Mouse (Mus musculus): Measurements from ENCODE around the gene Prmt3. TPM values are rescaled to one million over a fixed set of nuclear protein-coding genes. Genes with fewer than 3 reads are reported as not detected.

Prmt3 gene
- polyA plus RNA-seq, 1 experiment from 2014 or later: 43.8 TPM

GRCm38 (mm10) chr7:49807846-49808622 is 29.9 kb downstream of the Prmt3 start:
- no peak for ATAC-seq (ENCODE audit: low read depth)
- WGBS: 89% methylated on average over 17 of the region's 17 CpGs
- Histone ChIP-seq H3K4me3 (ENCODE audit: low read length) (no peak overlapping the region), H3K27ac (ENCODE audit: low read length) (no peak overlapping the region), H3K4me2 (ENCODE audit: low read depth, low read length) (no peak overlapping the region), H3K4me1 (replicated peaks; ENCODE audit: control insufficient read depth, insufficient read depth, low read length) (no peaks in the 10 kb centered on the region), H3K36me3 (ENCODE audit: control insufficient read depth, insufficient read depth, low read length) (peaks cover 5% of the 10 kb centered on the region), H3K9me3 (ENCODE audit: control insufficient read depth, low read length) (no peaks in the 10 kb centered on the region), H3K27me3 (ENCODE audit: control insufficient read depth, insufficient read depth, low read depth, low read length) (no peaks in the 10 kb centered on the region), H3K9ac (ENCODE audit: low read length) (no peak overlapping the region)

DNA sequence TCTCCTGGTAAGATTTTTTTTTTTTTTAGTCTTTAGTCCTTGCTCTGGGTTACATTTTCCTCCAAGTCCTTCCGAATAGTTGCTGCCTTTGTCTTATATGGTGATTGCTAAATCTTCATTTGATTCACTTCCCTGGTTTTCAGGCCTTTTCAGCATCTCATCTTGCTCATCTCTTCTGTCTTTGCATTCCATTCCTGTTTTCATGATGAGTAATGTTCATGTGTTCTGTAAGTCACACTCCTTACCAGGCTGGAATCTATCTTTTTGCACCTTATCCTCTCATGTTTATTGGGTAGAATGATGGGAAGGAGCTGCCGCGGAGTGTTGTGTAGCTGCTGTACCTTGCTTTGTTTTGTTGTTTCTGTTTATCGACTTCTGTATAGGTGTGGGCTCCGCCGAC is 31.0 kb downstream of the Prmt3 start:
- H3K27ac ChIP-seq (ENCODE audit: low read length): no peak overlapping the region
- no peaks in the 10 kb centered on the region for H3K9me3 ChIP-seq (ENCODE audit: control insufficient read depth, low read length)
- no peak overlapping the region for H3K4me2 ChIP-seq (ENCODE audit: low read depth, low read length)
- WGBS: 81% methylated on average over 6 of the region's 6 CpGs
- no peaks in the 10 kb centered on the region for H3K4me1 ChIP-seq (replicated peaks; ENCODE audit: control insufficient read depth, insufficient read depth, low read length)
- H3K9ac ChIP-seq (ENCODE audit: low read length): no peak overlapping the region
- H3K27me3 ChIP-seq (ENCODE audit: control insufficient read depth, insufficient read depth, low read depth, low read length): no peaks in the 10 kb centered on the region
- peaks cover 4% of the 10 kb centered on the region for H3K36me3 ChIP-seq (ENCODE audit: control insufficient read depth, insufficient read depth, low read length)
- no peak overlapping the region for H3K4me3 ChIP-seq (ENCODE audit: low read length)
- no peak for ATAC-seq (ENCODE audit: low read depth)

- Histone ChIP-seq H3K27me3 (ENCODE audit: control insufficient read depth, insufficient read depth, low read depth, low read length) (no peaks in the 10 kb centered on the region), H3K4me3 (ENCODE audit: low read length) (no peak overlapping the region), H3K36me3 (ENCODE audit: control insufficient read depth, insufficient read depth, low read length) (peaks cover 4% of the 10 kb centered on the region), H3K9ac (ENCODE audit: low read length) (no peak overlapping the region), H3K4me1 (replicated peaks; ENCODE audit: control insufficient read depth, insufficient read depth, low read length) (no peaks in the 10 kb centered on the region), H3K9me3 (ENCODE audit: control insufficient read depth, low read length) (no peaks in the 10 kb centered on the region), H3K27ac (ENCODE audit: low read length) (no peak overlapping the region), H3K4me2 (ENCODE audit: low read depth, low read length) (no peak overlapping the region)
- 51% methylated on average over 3 of the region's 3 CpGs for WGBS
- no peak for ATAC-seq (ENCODE audit: low read depth)
Observed at GRCm38 (mm10) chr7:49809562-49809961, 31.4 kb downstream of the Prmt3 start.

GRCm38 (mm10) chr7:49811346-49811745 is 33.2 kb downstream of the Prmt3 start:
- H3K9me3 ChIP-seq (ENCODE audit: control insufficient read depth, low read length): no peaks in the 10 kb centered on the region
- H3K27me3 ChIP-seq (ENCODE audit: control insufficient read depth, insufficient read depth, low read depth, low read length): no peaks in the 10 kb centered on the region
- no peak overlapping the region for H3K4me3 ChIP-seq (ENCODE audit: low read length)
- H3K36me3 ChIP-seq (ENCODE audit: control insufficient read depth, insufficient read depth, low read length): peaks cover 4% of the 10 kb centered on the region
- no peaks in the 10 kb centered on the region for H3K4me1 ChIP-seq (replicated peaks; ENCODE audit: control insufficient read depth, insufficient read depth, low read length)
- H3K4me2 ChIP-seq (ENCODE audit: low read depth, low read length): no peak overlapping the region
- H3K27ac ChIP-seq (ENCODE audit: low read length): no peak overlapping the region
- 46% methylated on average over 4 of the region's 4 CpGs for WGBS
- no peak for ATAC-seq (ENCODE audit: low read depth)
- no peak overlapping the region for H3K9ac ChIP-seq (ENCODE audit: low read length)

- ATAC-seq (ENCODE audit: low read depth): no peak
- no peak overlapping the region for H3K4me2 ChIP-seq (ENCODE audit: low read depth, low read length)
- WGBS: 65% methylated on average over 4 of the region's 4 CpGs
- no peak overlapping the region for H3K27ac ChIP-seq (ENCODE audit: low read length)
- H3K4me1 ChIP-seq (replicated peaks; ENCODE audit: control insufficient read depth, insufficient read depth, low read length): no peaks in the 10 kb centered on the region
- H3K4me3 ChIP-seq (ENCODE audit: low read length): no peak overlapping the region
- no peaks in the 10 kb centered on the region for H3K27me3 ChIP-seq (ENCODE audit: control insufficient read depth, insufficient read depth, low read depth, low read length)
- no peaks in the 10 kb centered on the region for H3K9me3 ChIP-seq (ENCODE audit: control insufficient read depth, low read length)
- H3K36me3 ChIP-seq (ENCODE audit: control insufficient read depth, insufficient read depth, low read length): 0 out of 2 replicates have a peak, but pooled peaks cover 3% of the 10 kb centered on the region
- H3K9ac ChIP-seq (ENCODE audit: low read length): no peak overlapping the region
Observed at GRCm38 (mm10) chr7:49819393-49819792, 41.2 kb downstream of the Prmt3 start.

- Histone ChIP-seq H3K4me1 (replicated peaks; ENCODE audit: control insufficient read depth, insufficient read depth, low read length) (no peaks in the 10 kb centered on the region), H3K4me3 (ENCODE audit: low read length) (no peak overlapping the region), H3K27ac (ENCODE audit: low read length) (no peak overlapping the region), H3K9ac (ENCODE audit: low read length) (no peak overlapping the region), H3K36me3 (ENCODE audit: control insufficient read depth, insufficient read depth, low read length) (0 out of 2 replicates have a peak, but pooled peaks cover 3% of the 10 kb centered on the region), H3K4me2 (ENCODE audit: low read depth, low read length) (no peak overlapping the region), H3K9me3 (ENCODE audit: control insufficient read depth, low read length) (no peaks in the 10 kb centered on the region), H3K27me3 (ENCODE audit: control insufficient read depth, insufficient read depth, low read depth, low read length) (no peaks in the 10 kb centered on the region)
- WGBS: 65% methylated on average over 1 of the region's 1 CpGs
- ATAC-seq (ENCODE audit: low read depth): no peak
Observed at GRCm38 (mm10) chr7:49821370-49821769, 43.2 kb downstream of the Prmt3 start.

DNA sequence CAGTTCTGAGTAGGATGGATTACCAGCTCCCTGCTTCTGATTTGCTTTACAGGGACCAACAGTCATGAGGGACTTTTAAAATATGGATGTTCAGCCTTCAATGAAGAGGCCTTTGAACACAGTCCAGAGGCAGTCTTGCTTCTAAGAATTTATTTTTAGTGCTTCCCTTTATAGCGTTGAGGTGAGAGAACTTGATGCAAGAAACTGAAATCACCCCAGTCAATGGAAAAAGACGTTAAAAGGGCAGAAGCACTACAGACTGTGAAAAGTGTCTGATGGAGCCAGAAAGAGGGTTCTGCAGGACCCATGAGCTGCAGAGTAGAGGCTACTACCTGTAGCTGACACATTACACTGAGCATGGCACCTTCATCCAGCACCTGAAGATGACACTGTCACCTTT is 43.9 kb downstream of the Prmt3 start:
- H3K9me3 ChIP-seq (ENCODE audit: control insufficient read depth, low read length): no peaks in the 10 kb centered on the region
- ATAC-seq (ENCODE audit: low read depth): no peak
- H3K4me1 ChIP-seq (replicated peaks; ENCODE audit: control insufficient read depth, insufficient read depth, low read length): no peaks in the 10 kb centered on the region
- H3K27ac ChIP-seq (ENCODE audit: low read length): no peak overlapping the region
- no peak overlapping the region for H3K4me2 ChIP-seq (ENCODE audit: low read depth, low read length)
- H3K4me3 ChIP-seq (ENCODE audit: low read length): no peak overlapping the region
- no peak overlapping the region for H3K9ac ChIP-seq (ENCODE audit: low read length)
- H3K27me3 ChIP-seq (ENCODE audit: control insufficient read depth, insufficient read depth, low read depth, low read length): no peaks in the 10 kb centered on the region
- H3K36me3 ChIP-seq (ENCODE audit: control insufficient read depth, insufficient read depth, low read length): peaks cover 7% of the 10 kb centered on the region; the same call in 1 of the 2 replicates
- 84% methylated on average over 2 of the region's 2 CpGs for WGBS

- Histone ChIP-seq H3K4me1 (replicated peaks; ENCODE audit: control insufficient read depth, insufficient read depth, low read length) (no peaks in the 10 kb centered on the region), H3K9ac (ENCODE audit: low read length) (no peak overlapping the region), H3K4me3 (ENCODE audit: low read length) (no peak overlapping the region), H3K4me2 (ENCODE audit: low read depth, low read length) (no peak overlapping the region), H3K36me3 (ENCODE audit: control insufficient read depth, insufficient read depth, low read length) (peaks cover 12% of the 10 kb centered on the region), H3K9me3 (ENCODE audit: control insufficient read depth, low read length) (no peaks in the 10 kb centered on the region), H3K27ac (ENCODE audit: low read length) (no peak overlapping the region), H3K27me3 (ENCODE audit: control insufficient read depth, insufficient read depth, low read depth, low read length) (no peaks in the 10 kb centered on the region)
- ATAC-seq (ENCODE audit: low read depth): no peak
- 79% methylated on average over 4 of the region's 4 CpGs for WGBS
Observed at GRCm38 (mm10) chr7:49823595-49823994, 45.4 kb downstream of the Prmt3 start.

GRCm38 (mm10) chr7:49824043-49824442 is 45.9 kb downstream of the Prmt3 start:
- Histone ChIP-seq H3K9me3 (ENCODE audit: control insufficient read depth, low read length) (no peaks in the 10 kb centered on the region), H3K27me3 (ENCODE audit: control insufficient read depth, insufficient read depth, low read depth, low read length) (no peaks in the 10 kb centered on the region), H3K4me2 (ENCODE audit: low read depth, low read length) (no peak overlapping the region), H3K9ac (ENCODE audit: low read length) (no peak overlapping the region), H3K4me3 (ENCODE audit: low read length) (no peak overlapping the region), H3K4me1 (replicated peaks; ENCODE audit: control insufficient read depth, insufficient read depth, low read length) (no peaks in the 10 kb centered on the region), H3K36me3 (ENCODE audit: control insufficient read depth, insufficient read depth, low read length) (peaks cover 17% of the 10 kb centered on the region), H3K27ac (ENCODE audit: low read length) (no peak overlapping the region)
- 89% methylated on average over 6 of the region's 6 CpGs for WGBS
- no peak for ATAC-seq (ENCODE audit: low read depth)
